Mouse (Mus musculus): ENCODE data around the gene Nrg3. TPM values are rescaled to one million over a fixed set of nuclear protein-coding genes. Genes with fewer than 3 reads are reported as not detected.

Nrg3 gene
- polyA plus RNA-seq, 1 experiment from 2014 or later, result 0.49 TPM

DNA sequence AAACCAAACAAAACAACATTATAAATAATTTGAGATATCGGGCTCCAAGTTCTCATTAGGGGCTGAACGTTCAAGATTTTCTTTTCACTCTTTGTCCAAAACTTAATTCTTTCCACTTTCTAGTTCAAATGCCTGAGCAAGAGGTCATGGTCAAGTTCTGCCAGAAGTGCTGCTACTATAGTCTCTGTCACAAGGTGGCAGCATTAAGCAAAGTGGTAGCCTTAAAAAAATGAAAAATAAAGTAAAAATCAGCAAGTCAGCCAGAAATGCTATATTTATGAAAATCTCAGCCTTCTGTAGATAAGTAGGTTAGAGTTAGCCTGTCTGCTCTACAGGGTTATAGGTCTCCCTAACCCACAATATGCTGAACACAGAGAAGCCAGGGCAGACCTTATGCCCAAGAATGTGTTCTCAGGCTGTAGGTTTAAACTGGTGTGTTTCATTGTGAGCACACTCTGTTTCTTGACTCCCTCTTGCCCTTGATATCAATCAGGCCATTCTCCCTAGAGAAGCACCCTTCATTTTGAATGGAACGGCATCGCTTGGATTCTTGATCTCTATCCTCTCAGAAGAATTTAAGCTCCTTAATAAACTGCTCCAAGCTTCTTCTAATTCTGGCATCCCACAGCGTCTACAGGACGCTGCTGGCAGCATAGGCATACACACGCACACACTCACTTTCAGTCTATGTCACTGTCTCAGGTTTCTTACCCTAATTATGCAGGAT, 480.9 kb downstream of the Nrg3 start:
- Histone ChIP-seq H3K27me3 (replicated peaks; ENCODE audit: control insufficient read depth, insufficient read depth, low read length) (no peaks in the 10 kb centered on the region), H3K9ac (ENCODE audit: low read depth, low read length) (no peak overlapping the region), H3K9me3 (ENCODE audit: control insufficient read depth, low read length) (no peaks in the 10 kb centered on the region), H3K4me2 (ENCODE audit: low read depth, low read length) (no peak overlapping the region), H3K4me3 (ENCODE audit: low read depth, low read length) (no peak overlapping the region), H3K36me3 (ENCODE audit: control insufficient read depth, insufficient read depth, low read length) (no peaks in the 10 kb centered on the region), H3K27ac (replicated peaks; ENCODE audit: low read depth, low read length) (no peak overlapping the region), H3K4me1 (ENCODE audit: control insufficient read depth, insufficient read depth, low read length) (no peaks in the 10 kb centered on the region)
- DNase-seq (ENCODE audit: low spot score) (peak; percentile 27), ATAC-seq (ENCODE audit: low read depth) (no peak)
- WGBS, result 55% methylated on average over 7 of the region's 7 CpGs

DNA sequence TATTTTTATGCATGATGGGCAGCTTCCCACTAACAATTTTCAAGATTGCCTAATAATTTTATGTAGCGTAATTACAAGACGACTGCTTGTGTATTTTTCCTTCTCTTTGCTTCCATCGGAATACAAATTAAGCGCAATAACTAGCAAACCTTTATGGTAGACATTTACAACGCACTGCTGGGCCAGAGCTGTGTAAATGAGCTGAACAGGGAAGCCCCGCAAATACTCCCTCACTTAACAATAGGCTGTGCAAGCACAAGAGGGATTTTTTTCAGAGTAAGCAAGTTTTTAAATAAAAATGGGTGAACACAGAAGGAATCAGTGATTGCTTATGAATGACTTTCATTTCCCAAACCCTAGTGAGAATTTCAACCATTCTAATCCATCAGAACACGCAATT, 513.5 kb downstream of the Nrg3 start:
- no peak for ATAC-seq (ENCODE audit: low read depth)
- no peaks in the 10 kb centered on the region for H3K27me3 ChIP-seq (replicated peaks; ENCODE audit: control insufficient read depth, insufficient read depth, low read length)
- WGBS, result 86% methylated on average over 7 of the region's 7 CpGs
- H3K4me2 ChIP-seq (ENCODE audit: low read depth, low read length), result no peak overlapping the region
- no peak overlapping the region for H3K27ac ChIP-seq (replicated peaks; ENCODE audit: low read depth, low read length)
- no peak overlapping the region for H3K9ac ChIP-seq (ENCODE audit: low read depth, low read length)
- no peaks in the 10 kb centered on the region for H3K36me3 ChIP-seq (ENCODE audit: control insufficient read depth, insufficient read depth, low read length)
- H3K4me3 ChIP-seq (ENCODE audit: low read depth, low read length), result no peak overlapping the region
- no peaks in the 10 kb centered on the region for H3K9me3 ChIP-seq (ENCODE audit: control insufficient read depth, low read length)
- no peaks in the 10 kb centered on the region for H3K4me1 ChIP-seq (ENCODE audit: control insufficient read depth, insufficient read depth, low read length)
- no peak for DNase-seq (ENCODE audit: low spot score)

DNA sequence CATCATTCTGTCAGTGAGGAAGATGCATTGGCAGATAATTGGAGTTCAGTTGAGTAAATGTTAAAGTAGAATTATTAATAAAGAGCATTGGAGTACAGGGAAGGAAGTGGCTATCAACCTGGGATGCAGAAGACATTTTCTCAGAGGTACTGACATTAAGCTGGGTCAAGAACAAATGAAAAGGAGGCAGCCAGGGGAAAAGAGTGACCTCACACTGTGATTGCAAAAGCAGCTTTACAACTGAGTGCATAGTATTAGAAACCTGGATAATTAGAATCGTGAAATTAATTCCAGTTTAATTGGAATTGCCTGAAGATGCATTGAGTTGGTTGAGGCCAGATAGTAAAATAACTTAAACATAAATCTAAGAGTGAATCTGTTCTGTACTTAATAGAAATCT, 535.4 kb downstream of the Nrg3 start:
- ATAC-seq (ENCODE audit: low read depth), result no peak
- no peak overlapping the region for H3K4me2 ChIP-seq (ENCODE audit: low read depth, low read length)
- WGBS, result 78% methylated on average over 1 of the region's 1 CpGs

DNA sequence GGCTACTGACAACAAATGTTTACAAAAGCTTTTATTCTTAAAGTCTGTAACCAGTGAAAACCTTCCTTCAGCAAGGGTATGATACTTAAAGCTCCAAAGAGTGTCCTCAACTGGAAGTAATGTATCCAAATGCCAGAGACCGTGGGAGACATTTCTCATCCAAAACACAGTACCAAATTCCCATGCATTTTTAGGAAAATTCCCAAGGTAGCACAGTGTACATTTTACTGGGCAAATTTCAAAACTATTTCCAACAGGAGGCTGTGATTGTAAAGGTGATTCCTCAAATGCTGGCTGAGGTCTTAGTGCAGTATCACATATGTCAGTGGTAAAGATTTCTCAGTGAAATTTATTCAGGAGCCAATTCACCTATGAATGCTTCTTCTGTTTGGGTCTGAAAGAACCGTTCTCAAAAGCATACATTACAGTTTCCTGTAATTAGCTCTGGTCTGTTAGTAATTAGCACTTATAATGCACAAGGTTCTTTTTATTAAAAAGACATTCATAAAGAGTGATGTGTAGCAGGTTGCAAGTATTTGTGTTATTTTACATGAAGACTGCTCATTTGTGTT, 536.3 kb downstream of the Nrg3 start:
- Histone ChIP-seq H3K9me3 (ENCODE audit: control insufficient read depth, low read length) (no peaks in the 10 kb centered on the region), H3K27me3 (replicated peaks; ENCODE audit: control insufficient read depth, insufficient read depth, low read length) (no peaks in the 10 kb centered on the region), H3K4me3 (ENCODE audit: low read depth, low read length) (no peak overlapping the region), H3K4me2 (ENCODE audit: low read depth, low read length) (no peak overlapping the region), H3K9ac (ENCODE audit: low read depth, low read length) (no peak overlapping the region), H3K4me1 (ENCODE audit: control insufficient read depth, insufficient read depth, low read length) (no peaks in the 10 kb centered on the region), H3K36me3 (ENCODE audit: control insufficient read depth, insufficient read depth, low read length) (no peaks in the 10 kb centered on the region), H3K27ac (replicated peaks; ENCODE audit: low read depth, low read length) (no peak overlapping the region)
- WGBS, result 26% methylated on average over 2 of the region's 2 CpGs
- no peak for ATAC-seq (ENCODE audit: low read depth)
- peak; percentile 1 for DNase-seq (ENCODE audit: low spot score)

More for the DNA sequence above, 535.4 kb downstream of the Nrg3 start:
- no peaks in the 10 kb centered on the region for H3K27me3 ChIP-seq (replicated peaks; ENCODE audit: control insufficient read depth, insufficient read depth, low read length)
- no peak overlapping the region for H3K9ac ChIP-seq (ENCODE audit: low read depth, low read length)
- no peaks in the 10 kb centered on the region for H3K36me3 ChIP-seq (ENCODE audit: control insufficient read depth, insufficient read depth, low read length)
- no peaks in the 10 kb centered on the region for H3K9me3 ChIP-seq (ENCODE audit: control insufficient read depth, low read length)
- no peaks in the 10 kb centered on the region for H3K4me1 ChIP-seq (ENCODE audit: control insufficient read depth, insufficient read depth, low read length)
- H3K27ac ChIP-seq (replicated peaks; ENCODE audit: low read depth, low read length), result no peak overlapping the region
- H3K4me3 ChIP-seq (ENCODE audit: low read depth, low read length), result no peak overlapping the region
- no peak for DNase-seq (ENCODE audit: low spot score)

DNA sequence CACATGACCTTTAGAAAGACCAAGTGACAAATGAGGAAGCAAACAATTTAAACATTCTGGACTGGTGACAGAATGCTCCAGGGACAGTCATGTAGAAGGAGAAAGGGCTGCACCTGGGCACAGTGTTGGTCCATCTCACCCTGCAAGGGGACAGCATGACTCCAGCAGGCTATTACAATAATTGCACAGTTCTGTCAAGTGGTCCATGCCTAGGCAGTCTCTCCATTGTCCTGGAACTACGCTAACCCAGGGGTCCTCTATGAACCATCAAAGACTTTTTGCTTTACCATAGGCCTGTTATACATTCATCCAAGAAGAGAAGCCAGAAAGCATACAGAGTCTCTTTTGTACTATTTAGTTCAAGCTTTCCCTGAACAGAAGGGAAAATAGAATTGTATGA, 549.2 kb downstream of the Nrg3 start:
- DNase-seq (ENCODE audit: low spot score) (no peak), ATAC-seq (ENCODE audit: low read depth) (no peak)
- Histone ChIP-seq H3K4me1 (ENCODE audit: control insufficient read depth, insufficient read depth, low read length) (no peaks in the 10 kb centered on the region), H3K27me3 (replicated peaks; ENCODE audit: control insufficient read depth, insufficient read depth, low read length) (no peaks in the 10 kb centered on the region), H3K9ac (ENCODE audit: low read depth, low read length) (no peak overlapping the region), H3K4me2 (ENCODE audit: low read depth, low read length) (no peak overlapping the region), H3K4me3 (ENCODE audit: low read depth, low read length) (no peak overlapping the region), H3K36me3 (ENCODE audit: control insufficient read depth, insufficient read depth, low read length) (no peaks in the 10 kb centered on the region), H3K9me3 (ENCODE audit: control insufficient read depth, low read length) (no peaks in the 10 kb centered on the region), H3K27ac (replicated peaks; ENCODE audit: low read depth, low read length) (no peak overlapping the region)
- WGBS, result 74% methylated on average over 1 of the region's 1 CpGs

DNA sequence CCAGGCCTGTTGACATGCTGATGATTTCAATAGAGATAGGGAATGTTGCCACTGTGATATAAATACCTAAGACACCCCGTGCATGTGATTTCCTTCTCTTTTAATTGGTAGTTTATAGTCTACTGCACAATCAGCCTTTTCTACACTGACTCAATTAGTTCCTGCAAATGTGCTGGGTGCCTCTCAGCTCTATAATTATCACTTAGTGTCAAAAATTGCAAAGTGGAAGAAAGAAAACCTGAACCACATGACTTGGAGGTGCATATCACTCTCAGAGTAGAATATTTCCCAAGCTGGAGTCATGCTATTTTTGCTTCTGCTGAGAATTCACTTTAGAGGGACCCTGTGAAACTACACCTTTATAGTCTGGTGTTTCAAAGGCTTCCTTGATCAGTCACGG, 552.1 kb downstream of the Nrg3 start:
- Histone ChIP-seq H3K4me3 (ENCODE audit: low read depth, low read length) (no peak overlapping the region), H3K36me3 (ENCODE audit: control insufficient read depth, insufficient read depth, low read length) (no peaks in the 10 kb centered on the region), H3K9ac (ENCODE audit: low read depth, low read length) (no peak overlapping the region), H3K27me3 (replicated peaks; ENCODE audit: control insufficient read depth, insufficient read depth, low read length) (no peaks in the 10 kb centered on the region), H3K4me2 (ENCODE audit: low read depth, low read length) (no peak overlapping the region), H3K27ac (replicated peaks; ENCODE audit: low read depth, low read length) (no peak overlapping the region), H3K4me1 (ENCODE audit: control insufficient read depth, insufficient read depth, low read length) (no peaks in the 10 kb centered on the region), H3K9me3 (ENCODE audit: control insufficient read depth, low read length) (no peaks in the 10 kb centered on the region)
- ATAC-seq (ENCODE audit: low read depth) (no peak), DNase-seq (ENCODE audit: low spot score) (no peak)
- WGBS, result 79% methylated on average over 2 of the region's 2 CpGs

DNA sequence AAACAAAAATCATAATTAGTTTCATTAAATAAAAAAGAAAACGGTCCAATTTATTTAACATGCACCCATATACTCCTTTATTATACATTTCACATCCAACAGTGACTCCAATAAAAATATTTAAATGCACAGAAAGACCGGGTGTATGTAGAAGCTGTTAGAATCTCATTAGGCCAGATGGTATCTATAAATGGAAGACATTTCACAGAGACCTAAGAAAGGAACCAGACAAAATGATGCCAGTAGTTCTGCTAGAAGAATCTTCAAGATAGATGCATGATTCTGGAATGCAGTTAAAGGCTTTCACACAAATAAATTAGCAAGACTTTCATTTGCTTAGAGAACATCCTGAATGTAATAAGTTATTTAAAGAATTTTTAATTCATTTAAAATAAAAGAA, 602.3 kb downstream of the Nrg3 start:
- 50% methylated on average over 2 of the region's 2 CpGs for WGBS
- no peak overlapping the region for H3K27ac ChIP-seq (replicated peaks; ENCODE audit: low read depth, low read length)
- DNase-seq (ENCODE audit: low spot score) (no peak), ATAC-seq (ENCODE audit: low read depth) (no peak)
- no peaks in the 10 kb centered on the region for H3K9me3 ChIP-seq (ENCODE audit: control insufficient read depth, low read length)
- H3K4me3 ChIP-seq (ENCODE audit: low read depth, low read length), result no peak overlapping the region
- H3K27me3 ChIP-seq (replicated peaks; ENCODE audit: control insufficient read depth, insufficient read depth, low read length), result no peaks in the 10 kb centered on the region
- no peak overlapping the region for H3K9ac ChIP-seq (ENCODE audit: low read depth, low read length)
- no peaks in the 10 kb centered on the region for H3K4me1 ChIP-seq (ENCODE audit: control insufficient read depth, insufficient read depth, low read length)
- no peaks in the 10 kb centered on the region for H3K36me3 ChIP-seq (ENCODE audit: control insufficient read depth, insufficient read depth, low read length)
- no peak overlapping the region for H3K4me2 ChIP-seq (ENCODE audit: low read depth, low read length)

DNA sequence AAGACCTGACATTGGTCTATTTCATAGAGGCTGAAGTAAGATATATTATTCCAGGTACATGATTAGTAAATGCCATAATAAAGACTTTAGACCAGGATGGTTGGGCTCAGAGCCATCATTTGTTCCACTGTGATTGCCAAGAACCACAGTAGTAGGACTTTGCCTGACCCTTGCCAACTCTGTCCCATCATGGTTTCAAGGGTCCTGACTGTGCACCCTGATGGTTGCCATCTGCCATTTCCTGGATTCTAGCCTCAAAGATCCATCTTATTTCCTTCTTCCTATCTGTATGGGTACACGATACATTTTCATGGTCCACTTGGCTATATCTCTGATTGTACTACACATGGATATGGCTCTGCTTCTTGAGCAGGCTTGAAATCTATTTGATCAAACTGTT, 625.3 kb downstream of the Nrg3 start:
- H3K36me3 ChIP-seq (ENCODE audit: control insufficient read depth, insufficient read depth, low read length), result no peaks in the 10 kb centered on the region
- no peak overlapping the region for H3K9ac ChIP-seq (ENCODE audit: low read depth, low read length)
- H3K27ac ChIP-seq (replicated peaks; ENCODE audit: low read depth, low read length), result no peak overlapping the region
- no peaks in the 10 kb centered on the region for H3K27me3 ChIP-seq (replicated peaks; ENCODE audit: control insufficient read depth, insufficient read depth, low read length)
- no peaks in the 10 kb centered on the region for H3K9me3 ChIP-seq (ENCODE audit: control insufficient read depth, low read length)
- no peak overlapping the region for H3K4me3 ChIP-seq (ENCODE audit: low read depth, low read length)
- no peaks in the 10 kb centered on the region for H3K4me1 ChIP-seq (ENCODE audit: control insufficient read depth, insufficient read depth, low read length)
- DNase-seq (ENCODE audit: low spot score), result no peak
- ATAC-seq (ENCODE audit: low read depth), result no peak
- no peak overlapping the region for H3K4me2 ChIP-seq (ENCODE audit: low read depth, low read length)
- 83% methylated on average over 1 of the region's 1 CpGs for WGBS

DNA sequence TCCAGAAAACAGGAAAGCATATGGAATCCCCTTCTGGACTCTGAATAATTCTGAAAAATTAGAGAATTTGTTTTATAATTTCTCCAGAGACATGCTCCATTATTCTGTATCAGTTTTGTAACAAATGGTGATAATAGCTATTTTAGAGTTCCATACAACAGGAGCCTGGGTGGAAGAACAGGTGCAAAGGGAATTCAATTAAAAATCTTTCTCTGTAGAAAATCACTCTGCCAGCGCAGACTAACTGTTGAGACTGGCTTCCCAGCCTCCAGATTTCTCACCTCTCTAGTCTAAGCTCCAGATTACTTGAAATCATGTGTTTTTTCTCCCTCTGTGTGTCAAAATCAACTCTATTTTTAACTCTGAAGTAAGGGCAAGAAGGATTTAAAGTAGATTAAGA, 625.8 kb downstream of the Nrg3 start:
- 90% methylated on average over 1 of the region's 1 CpGs for WGBS

More for the DNA sequence above, 625.8 kb downstream of the Nrg3 start:
- no peak overlapping the region for H3K27ac ChIP-seq (replicated peaks; ENCODE audit: low read depth, low read length)
- no peak overlapping the region for H3K9ac ChIP-seq (ENCODE audit: low read depth, low read length)
- H3K9me3 ChIP-seq (ENCODE audit: control insufficient read depth, low read length), result no peaks in the 10 kb centered on the region
- H3K4me3 ChIP-seq (ENCODE audit: low read depth, low read length), result no peak overlapping the region
- H3K4me1 ChIP-seq (ENCODE audit: control insufficient read depth, insufficient read depth, low read length), result no peaks in the 10 kb centered on the region
- ATAC-seq (ENCODE audit: low read depth) (no peak), DNase-seq (ENCODE audit: low spot score) (no peak)
- H3K27me3 ChIP-seq (replicated peaks; ENCODE audit: control insufficient read depth, insufficient read depth, low read length), result no peaks in the 10 kb centered on the region
- no peak overlapping the region for H3K4me2 ChIP-seq (ENCODE audit: low read depth, low read length)
- no peaks in the 10 kb centered on the region for H3K36me3 ChIP-seq (ENCODE audit: control insufficient read depth, insufficient read depth, low read length)

Data from embryonic facial prominence, embryonic 14.5 days (tissue).